Mouse (Mus musculus) C2C12 (cell line): ENCODE measurements around the gene Treml2.

Source experiments
- CTCF ChIP-seq: IDR thresholded peaks from one replicate; pipeline ENCODE4 v1.5.1; 2011; ENCODE audit not compliant: control insufficient read depth, insufficient read depth, insufficient read length
- MAX ChIP-seq: IDR thresholded peaks from one replicate; pipeline ENCODE4 v1.6.1; 2011; ENCODE audit warnings: mild to moderate bottlenecking, control low read depth
- MYOD1 ChIP-seq: IDR thresholded peaks from one replicate; pipeline ENCODE4 v1.6.1; 2011; ENCODE audit warnings: low read depth; ENCODE audit not compliant: control insufficient read depth, insufficient read length
- MYOG ChIP-seq: IDR thresholded peaks from one replicate; pipeline ENCODE4 v1.6.1; 2011; ENCODE audit not compliant: control insufficient read depth, insufficient read length; ENCODE audit errors: extremely low read depth
- USF1 ChIP-seq: IDR thresholded peaks from one replicate; pipeline ENCODE4 v1.6.1; 2011; ENCODE audit warnings: low read depth, mild to moderate bottlenecking, control low read depth, moderate library complexity

GRCm38 (mm10) chr17:48299756-48300155, 458 bp downstream of the Treml2 start:
- TF ChIP-seq CTCF (no peak), MAX (no peak), USF1 (no peak), MYOG (no peak), MYOD1 (no peak)
